Mouse (Mus musculus) erythroblast, embryonic 14.5 days (primary cell): Measurements from ENCODE around the gene Cd6.

Experiments
- GATA1 ChIP-seq: IDR thresholded peaks from 2 replicates; pipeline ENCODE4 v1.6.1; 2012; ENCODE audit warnings: low read length, inconsistent platforms, mixed read lengths
- TAL1 ChIP-seq: IDR thresholded peaks from 3 replicates; pipeline ENCODE4 v1.6.1; 2012; ENCODE audit warnings: low read length, inconsistent platforms, mixed read lengths

- TF ChIP-seq TAL1 = no peak
- TF ChIP-seq GATA1 = no peak
These were observed 34.9 kb downstream of the Cd6 start for GRCm38 (mm10) chr19:10794916-10795315.
